Mouse (Mus musculus) CH12.LX (cell line): ENCODE results near the gene Pfkl. TPM values are rescaled to one million over a fixed set of nuclear protein-coding genes. Genes with fewer than 3 reads are reported as not detected.
A peak's percentile ranks its signal among the peaks of the same experiment; 100 is the strongest.

Source experiments
- DNase-seq: peaks from one replicate; pipeline ENCODE4 v3.0.0-alpha.2; 2013; ENCODE audit errors: extremely low read depth
- H3K27ac ChIP-seq: 2 replicates; pipeline ENCODE4 v1.5.1; 2012; ENCODE audit warnings: low read depth, mild to moderate bottlenecking, control low read depth, moderate library complexity; ENCODE audit not compliant: insufficient read depth
- H3K27me3 ChIP-seq: replicated peaks from 2 replicates; pipeline ENCODE3; 2012; ENCODE audit warnings: inconsistent platforms
- H3K36me3 ChIP-seq, 2 experiments: replicated peaks in 1 of 2; 2 replicates each; pipeline versions ENCODE3 to v1.6.1; 2012; ENCODE audit warnings: inconsistent platforms in 1 of 2, low read length in 1 of 2, mild to moderate bottlenecking in 1 of 2, mixed read lengths in 1 of 2, moderate library complexity in 1 of 2; ENCODE audit not compliant: control insufficient read depth in 1 of 2, insufficient read depth in 1 of 2
- H3K4me1 ChIP-seq, 2 experiments: 2 replicates each; pipeline ENCODE4 v1.6.1; 2012; ENCODE audit warnings: inconsistent platforms in 1 of 2, moderate library complexity in 1 of 2; ENCODE audit not compliant: insufficient read depth in 2 of 2, control insufficient read depth in 1 of 2
- H3K4me2 ChIP-seq: 2 replicates; pipeline ENCODE4 v1.6.1; 2012; ENCODE audit warnings: low read depth, mild to moderate bottlenecking, control low read depth; ENCODE audit not compliant: poor library complexity, insufficient read depth, severe bottlenecking
- H3K4me3 ChIP-seq, 3 experiments: fragments of 150-350 bp in 1 of 3; sonication (generic) in 1 of 3; replicated peaks in 1 of 3; 2 replicates each; pipeline versions ENCODE3 to v1.5.1; 2011 to 2012; ENCODE audit warnings: low read depth in 2 of 3, low read length in 2 of 3, mild to moderate bottlenecking in 2 of 3, moderate library complexity in 2 of 3, control low read depth in 1 of 3, improper control_type of control experiment in 1 of 3, inconsistent platforms in 1 of 3, mixed read lengths in 1 of 3; ENCODE audit not compliant: poor library complexity in 1 of 3
- H3K79me2 ChIP-seq: replicated peaks from 2 replicates; pipeline ENCODE4 v1.6.1; 2012; ENCODE audit warnings: mild to moderate bottlenecking, moderate library complexity; ENCODE audit not compliant: control insufficient read depth, poor library complexity, insufficient read depth, severe bottlenecking; ENCODE audit errors: extremely low read depth
- H3K9ac ChIP-seq: 2 replicates; pipeline ENCODE4 v1.6.1; 2012; ENCODE audit warnings: low read depth, mild to moderate bottlenecking, control low read depth, moderate library complexity; ENCODE audit not compliant: insufficient read depth
- H3K9me3 ChIP-seq: replicated peaks from 2 replicates; pipeline ENCODE3; 2012; ENCODE audit warnings: low read length, inconsistent platforms, mixed read lengths
- BHLHE40 ChIP-seq: IDR thresholded peaks from 2 replicates; pipeline ENCODE4 v1.6.1; 2011; ENCODE audit warnings: mild to moderate bottlenecking, low read depth, low read length, improper control_type of control experiment
- CHD1 ChIP-seq: IDR thresholded peaks from 2 replicates; pipeline ENCODE4 v1.6.1; 2012; ENCODE audit warnings: low read depth, low read length, improper control_type of control experiment, inconsistent platforms
- E2F4 ChIP-seq: IDR thresholded peaks from 2 replicates; pipeline ENCODE4 v1.6.1; 2011; ENCODE audit warnings: low read depth, low read length, improper control_type of control experiment; ENCODE audit not compliant: insufficient replicate concordance
- ELF1 ChIP-seq: IDR thresholded peaks from 2 replicates; pipeline ENCODE4 v1.6.1; 2014; ENCODE audit warnings: low read depth, mild to moderate bottlenecking, inconsistent platforms, low read length, improper control_type of control experiment
- EP300 ChIP-seq: IDR thresholded peaks from 2 replicates; pipeline ENCODE4 v1.6.1; 2011; ENCODE audit warnings: low read length, improper control_type of control experiment
- ETS1 ChIP-seq: conservative IDR thresholded peaks from 2 replicates; pipeline ENCODE4 v1.6.1; 2012; ENCODE audit warnings: low read depth, mild to moderate bottlenecking, inconsistent platforms, low read length, improper control_type of control experiment, moderate library complexity
- GABPA ChIP-seq: IDR thresholded peaks from 2 replicates; pipeline ENCODE4 v1.6.1; 2012; ENCODE audit warnings: low read depth, low read length, improper control_type of control experiment, inconsistent platforms; ENCODE audit not compliant: insufficient replicate concordance
- HCFC1 ChIP-seq: IDR thresholded peaks from 2 replicates; pipeline ENCODE4 v1.6.1; 2012; ENCODE audit warnings: low read depth, mild to moderate bottlenecking, inconsistent platforms, low read length, improper control_type of control experiment
- IRF4 ChIP-seq: IDR thresholded peaks from 2 replicates; pipeline ENCODE4 v1.6.1; 2014; ENCODE audit warnings: low read depth, mild to moderate bottlenecking, inconsistent platforms, low read length, improper control_type of control experiment
- JUN ChIP-seq: IDR thresholded peaks from 2 replicates; pipeline ENCODE4 v1.6.1; 2011; ENCODE audit warnings: low read depth, mild to moderate bottlenecking, low read length, improper control_type of control experiment, moderate library complexity; ENCODE audit not compliant: insufficient read depth
- JUND ChIP-seq: conservative IDR thresholded peaks from 2 replicates; pipeline ENCODE4 v1.6.1; 2011; ENCODE audit warnings: low read depth, low read length, improper control_type of control experiment
- MAFK ChIP-seq: IDR thresholded peaks from 2 replicates; pipeline ENCODE4 v1.6.1; 2011; ENCODE audit warnings: low read length, improper control_type of control experiment; ENCODE audit not compliant: insufficient replicate concordance
- MAX ChIP-seq: IDR thresholded peaks from 2 replicates; pipeline ENCODE4 v1.6.1; 2011; ENCODE audit warnings: low read length, improper control_type of control experiment
- MAZ ChIP-seq: IDR thresholded peaks from 2 replicates; pipeline ENCODE4 v1.6.1; 2012; ENCODE audit warnings: low read depth, mild to moderate bottlenecking, inconsistent platforms, low read length, improper control_type of control experiment, moderate library complexity
- MEF2A ChIP-seq: IDR thresholded peaks from 2 replicates; pipeline ENCODE4 v1.6.1; 2014; ENCODE audit warnings: low read depth, mild to moderate bottlenecking, inconsistent platforms, low read length, improper control_type of control experiment, borderline replicate concordance
- MXI1 ChIP-seq: IDR thresholded peaks from 2 replicates; pipeline ENCODE4 v1.6.1; 2011; ENCODE audit warnings: mild to moderate bottlenecking, low read depth, low read length, improper control_type of control experiment
- MYC ChIP-seq: IDR thresholded peaks from 2 replicates; pipeline ENCODE4 v1.6.1; 2011; ENCODE audit warnings: low read depth, mild to moderate bottlenecking, improper control_type of control experiment, low read length
- NELFE ChIP-seq: IDR thresholded peaks from 2 replicates; pipeline ENCODE4 v1.6.1; 2011; ENCODE audit warnings: low read depth, low read length, improper control_type of control experiment
- NRF1 ChIP-seq: IDR thresholded peaks from 2 replicates; pipeline ENCODE4 v1.6.1; 2014; ENCODE audit warnings: low read depth, mild to moderate bottlenecking, inconsistent platforms, low read length, improper control_type of control experiment, moderate library complexity
- PAX5 ChIP-seq: IDR thresholded peaks from 2 replicates; pipeline ENCODE4 v1.6.1; 2012; ENCODE audit warnings: low read length, inconsistent platforms, mixed read lengths
- POLR2A ChIP-seq: IDR thresholded peaks from 2 replicates; pipeline ENCODE4 v1.6.1; 2011; ENCODE audit warnings: low read depth, mild to moderate bottlenecking, improper control_type of control experiment, low read length
- POLR2AphosphoS2 ChIP-seq: IDR thresholded peaks from 2 replicates; pipeline ENCODE4 v1.6.1; 2011; ENCODE audit warnings: low read depth, low read length, improper control_type of control experiment
- RAD21 ChIP-seq: IDR thresholded peaks from 2 replicates; pipeline ENCODE4 v1.6.1; 2011; ENCODE audit warnings: low read depth, mild to moderate bottlenecking, low read length, improper control_type of control experiment, moderate library complexity
- RCOR1 ChIP-seq: conservative IDR thresholded peaks from 2 replicates; pipeline ENCODE4 v1.6.1; 2012; ENCODE audit warnings: low read depth, mild to moderate bottlenecking, inconsistent platforms, low read length, improper control_type of control experiment
- SIN3A ChIP-seq: IDR thresholded peaks from 2 replicates; pipeline ENCODE4 v1.6.1; 2012; ENCODE audit warnings: low read length, improper control_type of control experiment, inconsistent platforms
- SMC3 ChIP-seq: IDR thresholded peaks from 2 replicates; pipeline ENCODE4 v1.6.1; 2011; ENCODE audit warnings: low read depth, low read length, improper control_type of control experiment
- TBP ChIP-seq: conservative IDR thresholded peaks from 2 replicates; pipeline ENCODE4 v1.6.1; 2011; ENCODE audit warnings: low read depth, low read length, improper control_type of control experiment
- TCF12 ChIP-seq: IDR thresholded peaks from 2 replicates; pipeline ENCODE4 v1.6.1; 2014; ENCODE audit warnings: low read depth, mild to moderate bottlenecking, inconsistent platforms, low read length, improper control_type of control experiment
- UBTF ChIP-seq: IDR thresholded peaks from 2 replicates; pipeline ENCODE4 v1.6.1; 2012; ENCODE audit warnings: low read depth, mild to moderate bottlenecking, inconsistent platforms, low read length, improper control_type of control experiment, moderate library complexity
- USF1 ChIP-seq: IDR thresholded peaks from 2 replicates; pipeline ENCODE4 v1.6.1; 2014; ENCODE audit warnings: low read depth, mild to moderate bottlenecking, inconsistent platforms, low read length, improper control_type of control experiment
- USF2 ChIP-seq: conservative IDR thresholded peaks from 2 replicates; pipeline ENCODE4 v1.6.1; 2011; ENCODE audit warnings: low read depth, low read length, improper control_type of control experiment
- ZC3H11A ChIP-seq: IDR thresholded peaks from 2 replicates; pipeline ENCODE4 v1.6.1; 2012; ENCODE audit warnings: low read depth, mild to moderate bottlenecking, inconsistent platforms, low read length, improper control_type of control experiment
- ZKSCAN1 ChIP-seq: IDR thresholded peaks from 2 replicates; pipeline ENCODE4 v1.6.1; 2012; ENCODE audit warnings: low read depth, inconsistent platforms, low read length, improper control_type of control experiment, borderline replicate concordance
- ZMIZ1 ChIP-seq: IDR thresholded peaks from 2 replicates; pipeline ENCODE4 v1.6.1; 2012; ENCODE audit warnings: low read depth, mild to moderate bottlenecking, inconsistent platforms, low read length, improper control_type of control experiment
- ZNF384 ChIP-seq: IDR thresholded peaks from 2 replicates; pipeline ENCODE4 v1.6.1; 2012; ENCODE audit warnings: low read depth, low read length, improper control_type of control experiment, inconsistent platforms
- dilution Hi-C: fragments of 300-500 bp; cut with MboI; formaldehyde crosslinking; loops from 2 replicates; pipeline ENCODE4 v1.14.3; 2020; ENCODE audit warnings: low sequenced_read_pairs; ENCODE audit not compliant: extremely low pct_unique_long_range_greater_than_20kb, extremely low pct_ligation_motif_present
- in situ Hi-C: fragments of 300-500 bp; cut with MboI; formaldehyde crosslinking; loops from 3 replicates; pipeline ENCODE4 v1.14.3; 2019; ENCODE audit warnings: low sequenced_read_pairs, low pct_ligation_motif_present, low pct_unique_long_range_greater_than_20kb, mixed read lengths
- polyA plus RNA-seq: library from polyadenylated mRNA; unstranded; fragments of >175 nt; gene quantifications from 2 replicates; pipeline ENCODE4 v1.2.1, GENCODE M21; 2012; ENCODE audit warnings: low read depth; ENCODE audit not compliant: insufficient read length
- total RNA-seq, 2 experiments: library from RNA; depleted of rRNA; stranded (reverse); fragments of 300-350 nt in 1 of 2; fragments of >200 nt in 1 of 2; gene quantifications; 2 replicates each; pipeline ENCODE4 v1.2.3; 2012 to 2014

The Pfkl gene
- total and polyA plus RNA-seq, 3 experiments = 95.9 to 210 (median 159) TPM

GRCm38 (mm10) chr10:78010335-78010734, 452 bp upstream of the Pfkl start (continued):
- TF ChIP-seq TBP (no peak), IRF4 (no peak), ZKSCAN1 (no peak)

- H3K4me1 ChIP-seq = peaks cover 12 to 32% of the 10 kb centered on the region in 2 experiments; a peak in 3 of 4 replicates
- peak overlapping the region; percentile 83 for H3K4me2 ChIP-seq
- peak overlapping the region; percentile 87 to 97 (median 96) for H3K4me3 ChIP-seq
- H3K9ac ChIP-seq = peak overlapping the region; percentile 96
- dilution Hi-C loops (no loop called here), in situ Hi-C loops (no loop called here)
- peak overlapping the region; percentile 90 for H3K27ac ChIP-seq
- peaks cover 1% of the 10 kb centered on the region for H3K9me3 ChIP-seq
- peaks cover 14% of the 10 kb centered on the region for H3K79me2 ChIP-seq
- peaks cover 2 to 30% of the 10 kb centered on the region in 2 experiments for H3K36me3 ChIP-seq
- peak; percentile 95 for DNase-seq
- H3K27me3 ChIP-seq = peaks cover 3% of the 10 kb centered on the region
- TF ChIP-seq EP300 (no peak), ETS1 (no peak), ZNF384 (no peak), JUN (no peak), RCOR1 (no peak), USF1 (no peak; the same call in 1 of the 2 replicates), POLR2A (peak; percentile 89), PAX5 (no peak), NELFE (peak; percentile 85), E2F4 (no peak), POLR2AphosphoS2 (peak; percentile 82; the same call in 1 of the 2 replicates), USF2 (no peak), MEF2A (peak; percentile 27; the same call in 1 of the 2 replicates), UBTF (peak; percentile 49; the same call in 1 of the 2 replicates), CHD1 (peak; percentile 88; the same call in 1 of the 2 replicates), ELF1 (peak; percentile 77; the same call in 1 of the 2 replicates), RAD21 (no peak), BHLHE40 (0 out of 2 replicates have a peak, but pooled peaks have one; percentile 58), HCFC1 (peak; percentile 49; the same call in 1 of the 2 replicates), MYC (peak; percentile 88), MAX (peak; percentile 91), GABPA (no peak), SIN3A (peak; percentile 96), TCF12 (peak; percentile 71), ZMIZ1 (peak; percentile 70), SMC3 (no peak), ZKSCAN1 (no peak), NRF1 (peak; percentile 77), ZC3H11A (no peak), IRF4 (peak; percentile 68; the same call in 1 of the 2 replicates), MXI1 (peak; percentile 100), TBP (peak; percentile 74; the same call in 1 of the 2 replicates), JUND (no peak), MAFK (no peak), MAZ (peak; percentile 77; the same call in 1 of the 2 replicates)
Observed at GRCm38 (mm10) chr10:78009184-78009944, 519 bp downstream of the Pfkl start.
